Mouse (Mus musculus): ENCODE measurements around the gene Ephb6.

Gene Ephb6

DNA sequence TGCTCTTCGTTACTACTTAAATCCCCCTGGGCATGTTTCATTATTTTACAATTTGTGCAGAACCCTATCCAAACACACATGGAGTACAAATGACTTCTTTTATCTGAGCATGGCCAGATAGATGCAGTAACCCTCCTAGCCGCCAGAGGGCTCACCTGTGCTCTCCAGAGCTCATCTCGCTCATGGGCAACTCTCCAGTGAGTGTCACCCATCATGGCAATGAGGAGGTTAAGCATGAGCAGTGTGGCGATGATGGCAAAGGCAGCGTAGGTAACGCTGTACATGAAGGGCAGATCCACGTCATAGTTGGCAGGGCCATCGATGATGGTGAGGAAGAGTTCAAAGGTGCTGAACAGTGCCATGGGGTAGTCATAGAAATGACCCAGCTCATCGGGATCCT lies 17.4 kb downstream of the Ephb6 start:
- DNase-seq (ENCODE audit: low read depth, low spot score), result no peak

- DNase-seq (ENCODE audit: low read depth, low spot score), result no peak
Observed at GRCm38 (mm10) chr6:41628180-41628579, 22.9 kb downstream of the Ephb6 start.

- no peak for DNase-seq (ENCODE audit: low read depth, low spot score)
Observed at GRCm38 (mm10) chr6:41630791-41631190, 25.5 kb downstream of the Ephb6 start.

DNA sequence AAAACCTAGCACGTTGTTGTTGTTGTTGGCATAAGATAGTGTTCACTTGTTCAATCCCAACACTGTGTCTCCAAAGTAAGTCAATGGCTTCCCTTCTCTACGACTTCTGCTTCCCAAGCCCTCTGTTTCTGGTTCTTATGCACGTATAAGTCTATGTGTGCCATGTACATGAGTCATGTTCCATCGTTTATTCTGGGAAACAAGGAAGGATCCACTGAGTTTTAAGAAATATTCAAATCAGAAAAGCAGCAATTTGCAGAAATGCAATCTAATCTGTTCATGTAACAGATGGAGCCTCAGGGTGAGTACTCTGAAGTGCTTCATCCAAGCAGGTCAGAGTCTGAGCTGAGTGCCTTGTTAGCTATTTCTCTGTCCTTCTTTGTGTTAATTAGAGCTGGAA lies 26.3 kb downstream of the Ephb6 start:
- DNase-seq (ENCODE audit: low read depth, low spot score), result no peak

GRCm38 (mm10) chr6:41635211-41635610 lies 29.9 kb downstream of the Ephb6 start:
- DNase-seq (ENCODE audit: low read depth, low spot score), result no peak

DNA sequence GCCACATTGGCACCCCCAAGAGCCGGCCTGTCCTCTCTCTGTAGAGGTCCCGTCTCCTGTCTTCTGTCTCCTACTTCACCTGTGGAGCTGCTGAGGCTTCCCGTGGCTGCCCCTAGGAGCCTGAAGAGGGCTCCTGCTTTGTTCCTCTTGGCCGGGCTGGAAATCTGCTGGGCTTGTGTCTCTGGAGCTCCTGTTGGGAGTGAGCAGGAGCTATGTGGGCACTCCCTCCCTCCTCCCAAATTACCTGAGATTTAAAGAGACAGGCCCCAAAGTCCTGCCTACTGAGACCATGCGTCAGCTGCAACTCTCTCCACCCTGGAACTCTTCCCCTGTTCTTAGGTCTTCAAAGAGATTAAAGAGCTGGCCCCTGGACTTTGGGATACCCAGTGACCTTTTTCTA lies 30.9 kb downstream of the Ephb6 start, which contains the start of gene Trpv6:
Gene Trpv6, minus strand, starts transcription at position 228 of the 400 bp plus-strand sequence.
- no peak for DNase-seq (ENCODE audit: low read depth, low spot score)

DNA sequence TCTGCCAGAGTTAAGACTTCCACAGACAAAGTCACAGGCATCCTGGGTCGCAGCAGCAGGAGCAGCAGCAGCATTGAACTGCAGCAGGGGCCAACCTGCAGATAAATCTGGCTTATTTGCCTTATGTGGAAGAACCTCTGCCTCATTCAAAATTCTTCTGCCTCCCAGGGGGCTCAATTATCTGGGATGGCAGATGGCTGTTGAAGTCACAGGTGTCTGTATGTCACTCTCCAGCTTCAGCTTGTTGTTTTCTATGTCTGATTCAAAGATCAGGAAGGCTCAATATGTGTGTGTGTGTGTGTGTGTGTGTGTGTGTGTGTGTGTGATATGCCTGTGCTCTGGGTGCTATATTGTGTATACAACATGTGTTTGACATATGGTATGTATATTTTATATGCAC lies 32.1 kb downstream of the Ephb6 start:
- DNase-seq (ENCODE audit: low read depth, low spot score), result no peak

GRCm38 (mm10) chr6:41637927-41638506 lies 32.7 kb downstream of the Ephb6 start:
- DNase-seq (ENCODE audit: low read depth, low spot score), result no peak

GRCm38 (mm10) chr6:41640449-41640848 lies 35.2 kb downstream of the Ephb6 start:
- no peak for DNase-seq (ENCODE audit: low read depth, low spot score)

- no peak for DNase-seq (ENCODE audit: low read depth, low spot score)
Observed at GRCm38 (mm10) chr6:41641173-41641866, 36.0 kb downstream of the Ephb6 start.

DNA sequence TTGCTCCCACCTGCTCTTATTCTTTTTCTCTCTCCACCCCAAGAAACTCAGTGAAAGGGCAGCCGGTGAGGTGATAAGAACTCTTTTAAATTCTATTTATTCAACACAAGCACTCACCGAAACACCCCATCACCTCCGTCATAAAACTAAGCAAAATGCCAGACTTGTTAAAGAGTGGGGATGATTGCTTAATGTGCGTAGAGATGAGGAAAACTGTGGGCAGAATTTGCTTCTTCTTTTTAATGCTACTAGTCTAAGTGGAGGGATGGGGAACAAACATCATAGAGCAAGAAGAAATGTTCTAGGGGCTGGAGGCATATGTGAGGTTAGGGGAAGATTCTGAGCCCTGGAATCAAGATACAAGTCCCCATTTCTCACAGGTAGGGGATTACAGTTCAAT lies 37.5 kb downstream of the Ephb6 start:
- DNase-seq (ENCODE audit: low read depth, low spot score), result no peak

- DNase-seq (ENCODE audit: low read depth, low spot score), result no peak
Observed at GRCm38 (mm10) chr6:41643227-41643626, 37.9 kb downstream of the Ephb6 start.

DNA sequence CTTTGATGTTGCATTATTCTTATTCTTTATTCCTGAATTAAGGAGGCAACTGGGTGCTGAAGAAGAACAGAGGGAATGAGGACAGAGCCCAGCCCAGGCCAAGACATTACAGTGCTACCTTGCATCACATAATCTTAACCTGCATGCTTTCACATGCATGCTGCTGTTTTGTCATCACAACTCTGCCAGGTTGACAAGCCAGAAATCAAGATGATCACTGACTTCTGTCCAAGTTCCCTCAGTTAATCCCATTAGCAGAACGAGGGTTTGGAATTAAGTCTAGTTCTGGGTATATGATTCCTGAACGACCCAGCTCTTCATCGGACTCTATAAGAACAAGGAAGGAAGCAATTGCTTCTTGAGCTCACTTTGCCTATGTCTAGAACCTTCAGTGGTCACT lies 40.9 kb downstream of the Ephb6 start:
- DNase-seq (ENCODE audit: low read depth, low spot score), result no peak

DNA sequence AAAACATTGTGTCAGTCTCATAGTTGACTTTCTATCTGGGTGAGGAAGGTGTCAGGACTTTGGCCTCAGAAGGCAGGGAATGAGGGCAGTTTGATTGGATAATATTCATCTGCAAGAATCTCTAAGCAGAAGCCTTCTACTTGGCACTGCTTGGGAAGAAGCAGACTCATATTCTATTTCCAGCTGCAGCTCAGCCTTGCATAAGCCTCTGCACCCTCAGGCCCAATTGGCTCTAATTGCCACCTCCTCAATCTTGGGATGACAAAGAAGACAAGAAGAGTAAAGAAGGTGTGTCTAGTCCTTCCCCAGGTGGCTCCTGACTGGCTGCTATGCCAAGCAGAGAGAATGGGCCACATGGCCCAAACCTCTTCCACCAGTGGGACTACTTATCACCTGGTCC lies 41.4 kb downstream of the Ephb6 start:
- no peak for DNase-seq (ENCODE audit: low read depth, low spot score)

- no peak for DNase-seq (ENCODE audit: low read depth, low spot score)
Observed at GRCm38 (mm10) chr6:41653173-41653572, 47.9 kb downstream of the Ephb6 start.

GRCm38 (mm10) chr6:41654648-41655047 lies 49.4 kb downstream of the Ephb6 start:
- DNase-seq (ENCODE audit: low read depth, low spot score), result no peak

GRCm38 (mm10) chr6:41658487-41658886 lies 53.2 kb downstream of the Ephb6 start:
- DNase-seq (ENCODE audit: low read depth, low spot score), result no peak

GRCm38 (mm10) chr6:41662320-41662719 lies 57.0 kb downstream of the Ephb6 start:
- DNase-seq (ENCODE audit: low read depth, low spot score), result no peak

Data from forelimb bud, embryonic 11.5 days (tissue).